ENCODE assay signal across 13 mouse cellular contexts in genomic region chr17:25760148-25760547, GRCm38 (mm10). TPM values are rescaled to one million over a fixed set of nuclear protein-coding genes. Genes with fewer than 3 reads are reported as not detected.
"Had no signal": no experiment of that assay in that cellular context is flagged by ENCODE, and none has a peak within 500 bp of the region (broad histone marks: within the 10 kb centered on the region; RNA-seq: fewer than 3 reads in every experiment).

No protein-coding gene starts in this region.

- DNase-seq: kidney, adult 2 months; kidney, postnatal 25 days; liver; lung, adult 18-20 months; lung, postnatal 10 days; lung, postnatal 36 days; retina, postnatal 1 day; right cerebral cortex, postnatal 14 days; right cerebral cortex, postnatal 4 days; thymus, postnatal 25 days had no signal

RNA-seq across cellular contexts. Expression of gene Msln, which starts 6.0 kb away (rescaled TPM):
- total RNA-seq: monocyte, adult 5-6 weeks had no signal

RNA-seq across cellular contexts. Expression of gene Mslnl, which starts 24.3 kb away (rescaled TPM):
- total RNA-seq: left cerebral cortex, postnatal 14 days; monocyte, adult 5-6 weeks; neutrophil, adult 5-6 weeks had no signal

RNA-seq across cellular contexts. Expression of gene Ccdc78, which starts 26.2 kb away (rescaled TPM):
- total RNA-seq: left cerebral cortex, postnatal 14 days; monocyte, adult 5-6 weeks; neutrophil, adult 5-6 weeks had no signal
